Mouse (Mus musculus) G1E (cell line): ENCODE results near the gene Hook2. TPM values are rescaled to one million over a fixed set of nuclear protein-coding genes. Genes with fewer than 3 reads are reported as not detected.

Experiments used
- ATAC-seq: 2 replicates; pipeline ENCODE4 v1.8.0; 2016; ENCODE audit warnings: mild to moderate bottlenecking; ENCODE audit not compliant: insufficient number of reproducible peaks, poor library complexity, low FRiP score, severe bottlenecking; ENCODE audit errors: extremely low read depth
- DNase-seq: peaks from one replicate; pipeline ENCODE4 v3.0.0; 2012; ENCODE audit warnings: low spot score
- H3K27me3 ChIP-seq: 2 replicates; pipeline ENCODE4 v1.6.1; 2012; ENCODE audit warnings: mild to moderate bottlenecking, low read length, inconsistent platforms; ENCODE audit not compliant: insufficient read depth
- H3K36me3 ChIP-seq: replicated peaks from 2 replicates; pipeline ENCODE3; 2012; ENCODE audit warnings: mild to moderate bottlenecking, inconsistent platforms
- H3K4me1 ChIP-seq: 2 replicates; pipeline ENCODE4 v1.6.1; 2012; ENCODE audit warnings: low read depth, low read length, inconsistent platforms, mixed read lengths; ENCODE audit not compliant: insufficient read depth
- H3K4me3 ChIP-seq: 2 replicates; pipeline ENCODE4 v1.5.1; 2012; ENCODE audit warnings: low read depth, mild to moderate bottlenecking, inconsistent platforms, low read length, moderate library complexity, mixed read lengths
- H3K9me3 ChIP-seq: replicated peaks from 2 replicates; pipeline ENCODE4 v1.6.1; 2012; ENCODE audit warnings: inconsistent platforms
- CTCF ChIP-seq: IDR thresholded peaks from 2 replicates; pipeline ENCODE4 v1.5.1; 2012; ENCODE audit warnings: low read depth, low read length, inconsistent platforms, mixed read lengths
- GATA1 ChIP-seq: IDR thresholded peaks from 2 replicates; pipeline ENCODE4 v1.6.1; 2012; ENCODE audit warnings: borderline replicate concordance, low read length, inconsistent platforms, mixed read lengths
- GATA2 ChIP-seq: IDR thresholded peaks from 2 replicates; pipeline ENCODE4 v1.6.1; 2012; ENCODE audit warnings: low read depth, low read length, inconsistent platforms, borderline replicate concordance
- POLR2AphosphoS5 ChIP-seq: IDR thresholded peaks from 2 replicates; pipeline ENCODE4 v1.6.1; 2012; ENCODE audit warnings: low read depth, low read length, inconsistent platforms; ENCODE audit not compliant: insufficient replicate concordance
- TAL1 ChIP-seq: conservative IDR thresholded peaks from 2 replicates; pipeline ENCODE4 v1.6.1; 2012; ENCODE audit warnings: low read depth, low read length, inconsistent platforms, mixed read lengths
- polyA plus RNA-seq: library from polyadenylated mRNA; stranded (reverse); fragments of >175 nt; gene quantifications from 2 replicates; pipeline ENCODE4 v1.2.3, GENCODE M21; 2012
- total RNA-seq, 2 experiments: library from RNA; stranded (forward) in 1 of 2; stranded (reverse) in 1 of 2; fragments of 200-1000 nt in 1 of 2; fragments of >200 nt in 1 of 2; fragmentation: Nextera tagmentation in 1 of 2; gene quantifications; 2 replicates each; pipeline ENCODE4 v1.2.3; 2014 to 2017

Hook2 gene
- total and polyA plus RNA-seq, 3 experiments, result 3.4 to 12.2 (median 8.2) TPM

GRCm38 (mm10) chr8:85011242-85011641 lies 20.8 kb downstream of the Hook2 start:
- Histone ChIP-seq H3K9me3 (peaks cover 3% of the 10 kb centered on the region), H3K27me3 (peaks cover 54% of the 10 kb centered on the region), H3K4me3 (no peak overlapping the region), H3K36me3 (no peaks in the 10 kb centered on the region), H3K4me1 (peaks cover 15% of the 10 kb centered on the region)
- ATAC-seq (no peak), DNase-seq (no peak)
- no peak for TF ChIP-seq CTCF
- TF ChIP-seq POLR2AphosphoS5, result no peak
- TF ChIP-seq GATA2, result no peak
- TF ChIP-seq TAL1, result no peak
- TF ChIP-seq GATA1, result no peak

GRCm38 (mm10) chr8:85013230-85013840 lies 22.9 kb downstream of the Hook2 start:
- Histone ChIP-seq H3K4me3 (no peak overlapping the region; the same call in 1 of the 2 replicates), H3K27me3 (peaks cover 43% of the 10 kb centered on the region), H3K36me3 (peaks cover 18% of the 10 kb centered on the region), H3K9me3 (peaks cover 3% of the 10 kb centered on the region), H3K4me1 (peaks cover 15% of the 10 kb centered on the region)
- DNase-seq (no peak), ATAC-seq (no peak)
- TF ChIP-seq GATA1 (no peak), GATA2 (no peak), TAL1 (no peak), CTCF (no peak), POLR2AphosphoS5 (no peak)

GRCm38 (mm10) chr8:85014431-85014830 lies 24.0 kb downstream of the Hook2 start, which contains the start of gene Best2:
Best2 (minus strand) TSS chr8:85014531.
- DNase-seq (no peak), ATAC-seq (no peak)
- no peaks in the 10 kb centered on the region for H3K9me3 ChIP-seq
- TF ChIP-seq GATA2, result no peak
- TF ChIP-seq GATA1, result no peak
- no peak for TF ChIP-seq TAL1
- TF ChIP-seq POLR2AphosphoS5, result no peak
- TF ChIP-seq CTCF, result no peak
- peaks cover 29% of the 10 kb centered on the region for H3K36me3 ChIP-seq
- peaks cover 35% of the 10 kb centered on the region for H3K27me3 ChIP-seq
- H3K4me3 ChIP-seq, result no peak within 1 kb of the TSS; the same call in 1 of the 2 replicates
- peaks cover 18% of the 10 kb centered on the region for H3K4me1 ChIP-seq

GRCm38 (mm10) chr8:85016724-85017123 lies 26.3 kb downstream of the Hook2 start:
- Histone ChIP-seq H3K9me3 (no peaks in the 10 kb centered on the region), H3K36me3 (peaks cover 52% of the 10 kb centered on the region), H3K4me1 (peaks cover 26% of the 10 kb centered on the region), H3K27me3 (peaks cover 24% of the 10 kb centered on the region), H3K4me3 (no peak overlapping the region)
- ATAC-seq, result no peak
- TF ChIP-seq POLR2AphosphoS5 (no peak), GATA1 (no peak), TAL1 (no peak), CTCF (no peak), GATA2 (no peak)
- DNase-seq, result no peak

- Histone ChIP-seq H3K36me3 (peaks cover 57% of the 10 kb centered on the region), H3K4me3 (no peak overlapping the region), H3K4me1 (peaks cover 28% of the 10 kb centered on the region), H3K27me3 (peaks cover 22% of the 10 kb centered on the region), H3K9me3 (no peaks in the 10 kb centered on the region)
- DNase-seq (no peak), ATAC-seq (no peak)
- TF ChIP-seq CTCF (no peak), TAL1 (no peak), GATA1 (no peak), GATA2 (no peak), POLR2AphosphoS5 (no peak)
Observed at GRCm38 (mm10) chr8:85017209-85017608, 26.8 kb downstream of the Hook2 start.

- Histone ChIP-seq H3K4me3 (no peak overlapping the region), H3K4me1 (peaks cover 43% of the 10 kb centered on the region), H3K9me3 (no peaks in the 10 kb centered on the region), H3K36me3 (peaks cover 76% of the 10 kb centered on the region), H3K27me3 (no peaks in the 10 kb centered on the region)
- TF ChIP-seq POLR2AphosphoS5 (no peak), TAL1 (no peak), CTCF (no peak), GATA1 (no peak)
- ATAC-seq (no peak), DNase-seq (no peak)
Observed at GRCm38 (mm10) chr8:85021514-85022055, 31.2 kb downstream of the Hook2 start.

- peaks cover 52% of the 10 kb centered on the region for H3K4me1 ChIP-seq
- H3K4me3 ChIP-seq, result peak overlapping the region; percentile 88
- no peak for TF ChIP-seq CTCF
- TF ChIP-seq POLR2AphosphoS5, result no peak
- no peak for TF ChIP-seq GATA2
- no peak for TF ChIP-seq GATA1
- TF ChIP-seq TAL1, result no peak
- peaks cover 60% of the 10 kb centered on the region for H3K36me3 ChIP-seq
- no peak for DNase-seq
- H3K27me3 ChIP-seq, result no peaks in the 10 kb centered on the region
- ATAC-seq, result no peak
- no peaks in the 10 kb centered on the region for H3K9me3 ChIP-seq
Observed at GRCm38 (mm10) chr8:85023846-85024245, 33.4 kb downstream of the Hook2 start.
